Mouse (Mus musculus) kidney, adult 18-20 months (tissue): ENCODE measurements at regions not wholly inside any gene's neighbourhood (a gene's known extent, or its start where the extent isn't known, plus 50 kb on each side); places are given as distances from the start of the nearest gene placed in this dataset.
"Not testable (repeated sequence)": the region's sequence is repeated elsewhere in the genome, so short reads cannot be mapped to it uniquely, and the experiment has no call there.

Source experiments
- DNase-seq: peaks from one replicate; pipeline ENCODE4 v3.0.0; 2021

- no peak for DNase-seq
Measured at GRCm38 (mm10) chr9:104496220-104496619, 50.9 kb upstream of the Cpne4 start.

GRCm38 (mm10) chr9:104490696-104491095 lies 56.4 kb upstream of the Cpne4 start:
- DNase-seq = no peak

GRCm38 (mm10) chr9:104489383-104489782 lies 57.7 kb upstream of the Cpne4 start:
- no peak for DNase-seq

- DNase-seq = no peak
Measured at GRCm38 (mm10) chr9:104482440-104482839, 64.6 kb upstream of the Cpne4 start.

- DNase-seq = peak; percentile 10
Measured at GRCm38 (mm10) chr9:104480683-104481082, 66.4 kb upstream of the Cpne4 start.

- DNase-seq = peak; percentile 6
Measured at GRCm38 (mm10) chr9:104474831-104475230, 72.3 kb upstream of the Cpne4 start.

GRCm38 (mm10) chr9:104467238-104467637 lies 79.8 kb upstream of the Cpne4 start:
- DNase-seq = no peak

GRCm38 (mm10) chr9:104463701-104464100 lies 83.4 kb upstream of the Cpne4 start:
- DNase-seq = no peak

- DNase-seq = no peak
Measured at GRCm38 (mm10) chr9:104460133-104460532, 87.0 kb upstream of the Cpne4 start.

- DNase-seq = no peak
Measured at GRCm38 (mm10) chr9:104457635-104458034, 89.5 kb upstream of the Cpne4 start.

GRCm38 (mm10) chr9:104448577-104449165 lies 98.4 kb upstream of the Cpne4 start:
- DNase-seq = no peak

GRCm38 (mm10) chr9:104444906-104445305 lies 102.2 kb upstream of the Cpne4 start:
- peak; percentile 39 for DNase-seq

- DNase-seq = no peak
Measured at GRCm38 (mm10) chr9:104443236-104443635, 103.8 kb upstream of the Cpne4 start.

GRCm38 (mm10) chr9:104413021-104413420 lies 75.5 kb upstream of the Acpp start:
- DNase-seq = no peak

GRCm38 (mm10) chr9:104410211-104410610 lies 72.7 kb upstream of the Acpp start:
- peak; percentile 31 for DNase-seq

GRCm38 (mm10) chr9:104409381-104409780 lies 71.8 kb upstream of the Acpp start:
- no peak for DNase-seq

- DNase-seq = peak; percentile 31
Measured at GRCm38 (mm10) chr9:104408571-104409294, 71.2 kb upstream of the Acpp start.

- peak; percentile 53 for DNase-seq
Measured at GRCm38 (mm10) chr9:104407559-104408376, 70.2 kb upstream of the Acpp start.

GRCm38 (mm10) chr9:104407011-104407410 lies 69.5 kb upstream of the Acpp start:
- no peak for DNase-seq

GRCm38 (mm10) chr9:104406491-104406890 lies 68.9 kb upstream of the Acpp start:
- no peak for DNase-seq

GRCm38 (mm10) chr9:104403863-104404262 lies 66.3 kb upstream of the Acpp start:
- no peak for DNase-seq

GRCm38 (mm10) chr9:104401673-104402072 lies 64.1 kb upstream of the Acpp start:
- no peak for DNase-seq

GRCm38 (mm10) chr9:104399927-104400326 lies 62.4 kb upstream of the Acpp start:
- DNase-seq = no peak

GRCm38 (mm10) chr9:104398484-104398883 lies 60.9 kb upstream of the Acpp start:
- not testable (repeated sequence) for DNase-seq
